Mouse (Mus musculus): ENCODE results near the gene Retreg1. TPM values are rescaled to one million over a fixed set of nuclear protein-coding genes. Genes with fewer than 3 reads are reported as not detected.
A peak's percentile ranks its signal among the peaks of the same experiment; 100 is the strongest.
"Not testable (repeated sequence)": the region's sequence is repeated elsewhere in the genome, so short reads cannot be mapped to it uniquely, and the experiment has no call there.

Retreg1 gene
- polyA plus RNA-seq, 1 experiment: 32.8 TPM

GRCm38 (mm10) chr15:25984067-25984733 lies 141.2 kb downstream of the Retreg1 start, which contains the start of gene Zfp622:
Gene Zfp622 (plus strand): TSS chr15:25984366.
- H3K4me3 ChIP-seq: peak within 1 kb of the TSS; percentile 92
- H3K79me2 ChIP-seq (ENCODE audit: control insufficient read depth, insufficient read depth): peaks cover 50% of the 10 kb centered on the region
- H3K27me3 ChIP-seq (ENCODE audit: control insufficient read depth, insufficient read depth, insufficient read length): no peaks in the 10 kb centered on the region
- H3ac ChIP-seq (ENCODE audit: control insufficient read depth, insufficient read length): peak within 1 kb of the TSS; percentile 90
- peaks cover 29% of the 10 kb centered on the region for H3K36me3 ChIP-seq (ENCODE audit: control insufficient read depth, insufficient read depth)
- peak within 1 kb of the TSS; percentile 99 for H3K4me2 ChIP-seq (ENCODE audit: low read depth)
- peak; percentile 37 for TF ChIP-seq E2F4 (IDR thresholded peaks at IDR 0.05; ENCODE audit: insufficient read depth)
- no peak for TF ChIP-seq CEBPB (IDR thresholded peaks at IDR 0.05; ENCODE audit: insufficient read depth, poor library complexity, severe bottlenecking)
- peak in 1 of 3 experiments; percentile 58 for TF ChIP-seq MYOD1 (IDR thresholded peaks at IDR 0.05; ENCODE audit: control insufficient read depth in 1 of 3, insufficient read length in 2 of 3, low read depth in 2 of 3)
- TF ChIP-seq POLR2A (IDR thresholded peaks at IDR 0.05; ENCODE audit: insufficient read length, low read depth): peak; percentile 89
- TF ChIP-seq MYOG (IDR thresholded peaks at IDR 0.05; ENCODE audit: control insufficient read depth in 1 of 3, insufficient read depth in 1 of 3, insufficient read length in 2 of 3, low read depth in 2 of 3): peak in 1 of 3 experiments; percentile 44
- no peak for TF ChIP-seq MAX (IDR thresholded peaks at IDR 0.05; ENCODE audit: low read depth)
- TF ChIP-seq TCF3 (IDR thresholded peaks at IDR 0.05; ENCODE audit: insufficient read length, low read depth): no peak
- TF ChIP-seq POLR2AphosphoS2 (IDR thresholded peaks at IDR 0.05; ENCODE audit: insufficient read length, low read depth): peak; percentile 83
- no peak for TF ChIP-seq USF1 (IDR thresholded peaks at IDR 0.05; ENCODE audit: low read depth)
- TF ChIP-seq TCF12 (IDR thresholded peaks at IDR 0.05; ENCODE audit: insufficient read depth, poor library complexity, severe bottlenecking): no peak
- TF ChIP-seq SRF (IDR thresholded peaks at IDR 0.05; ENCODE audit: control insufficient read depth, insufficient read length, low read depth): peak; percentile 68
- peak; percentile 34 for TF ChIP-seq REST (IDR thresholded peaks at IDR 0.05; ENCODE audit: insufficient read depth, insufficient read length)

DNA sequence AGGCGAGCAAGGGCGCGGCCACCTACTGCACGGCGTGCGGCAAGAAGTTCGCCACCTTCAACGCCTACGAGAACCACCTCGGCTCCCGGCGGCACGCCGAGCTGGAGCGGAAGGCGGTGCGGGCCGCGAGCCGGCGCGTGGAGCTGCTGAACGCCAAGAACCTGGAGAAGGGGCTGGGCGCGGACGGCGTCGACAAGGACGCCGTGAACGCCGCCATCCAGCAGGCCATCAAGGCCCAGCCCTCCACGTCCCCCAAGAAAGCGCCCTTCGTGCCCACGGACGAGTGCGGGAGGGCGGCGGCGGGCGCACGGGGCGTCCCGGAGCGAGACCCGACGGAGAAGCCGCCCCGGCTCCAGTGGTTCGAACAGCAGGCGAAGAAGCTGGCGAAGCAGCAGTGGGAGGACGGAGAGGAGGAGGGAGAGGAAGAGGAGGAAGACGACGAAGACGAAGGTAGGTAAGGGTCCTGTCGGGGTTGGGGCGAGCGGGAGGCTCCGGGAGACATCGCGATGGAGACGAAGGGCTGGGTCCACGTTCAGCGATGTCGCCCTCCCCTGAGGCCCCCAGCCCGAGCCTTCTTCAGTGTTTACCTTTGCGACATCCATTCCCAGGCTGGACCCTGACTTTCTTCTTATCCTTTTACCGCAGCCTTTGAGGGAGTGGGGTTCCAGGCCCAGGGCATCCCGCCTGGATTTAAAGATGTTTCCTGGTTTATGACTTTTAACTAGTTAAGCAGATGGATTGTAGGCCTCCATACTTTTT lies 141.9 kb downstream of the Retreg1 start:
- H3ac ChIP-seq (ENCODE audit: control insufficient read depth, insufficient read length): peak overlapping the region; percentile 90
- no peaks in the 10 kb centered on the region for H3K27me3 ChIP-seq (ENCODE audit: control insufficient read depth, insufficient read depth, insufficient read length)
- H3K4me2 ChIP-seq (ENCODE audit: low read depth): peak overlapping the region; percentile 99
- peaks cover 57% of the 10 kb centered on the region for H3K79me2 ChIP-seq (ENCODE audit: control insufficient read depth, insufficient read depth)
- peak overlapping the region; percentile 92 for H3K4me3 ChIP-seq
- H3K36me3 ChIP-seq (ENCODE audit: control insufficient read depth, insufficient read depth): peaks cover 36% of the 10 kb centered on the region
- no peak for TF ChIP-seq CEBPB (IDR thresholded peaks at IDR 0.05; ENCODE audit: insufficient read depth, poor library complexity, severe bottlenecking)
- peak; percentile 51 for TF ChIP-seq POLR2AphosphoS2 (IDR thresholded peaks at IDR 0.05; ENCODE audit: insufficient read length, low read depth)

DNA sequence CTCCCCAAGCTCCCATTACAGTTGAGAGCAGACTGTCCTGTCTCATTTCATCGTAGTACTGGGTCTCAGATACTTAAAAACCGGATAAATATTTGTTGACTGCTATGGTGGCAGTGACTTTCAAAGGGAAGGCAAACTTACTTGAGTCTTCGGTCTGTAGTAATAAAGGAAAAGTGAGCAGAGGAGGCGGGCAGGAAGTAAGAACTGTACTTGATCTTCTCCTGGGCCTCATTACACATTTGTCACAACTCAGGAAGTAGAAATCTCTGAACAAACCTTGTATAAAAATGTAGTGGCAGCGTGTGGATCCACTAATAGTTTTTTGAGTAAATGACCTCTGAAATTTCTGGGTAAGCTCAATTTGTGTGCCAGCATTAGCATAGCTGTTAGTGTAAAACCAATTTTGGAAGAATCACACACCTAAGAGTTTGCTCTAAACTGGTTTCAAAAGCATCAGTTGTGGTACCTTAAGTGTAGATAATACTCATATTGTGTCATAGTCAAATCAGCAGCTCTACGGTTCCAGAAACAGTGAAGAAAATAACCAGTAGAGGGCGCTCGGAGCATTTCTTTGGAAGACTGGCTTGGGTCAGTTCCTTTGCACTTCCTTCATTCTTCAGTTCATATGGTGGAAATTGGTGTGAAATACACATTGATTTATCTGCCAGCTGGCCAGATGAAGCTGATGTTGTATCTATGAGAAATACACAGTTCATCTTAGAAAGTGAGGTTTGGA lies 150.2 kb downstream of the Retreg1 start:
- peaks cover 58% of the 10 kb centered on the region for H3K79me2 ChIP-seq (ENCODE audit: control insufficient read depth, insufficient read depth)
- no peaks in the 10 kb centered on the region for H3K27me3 ChIP-seq (ENCODE audit: control insufficient read depth, insufficient read depth, insufficient read length)
- TF ChIP-seq CEBPB (IDR thresholded peaks at IDR 0.05; ENCODE audit: insufficient read depth, poor library complexity, severe bottlenecking) (no peak), TCF12 (IDR thresholded peaks at IDR 0.05; ENCODE audit: insufficient read depth, poor library complexity, severe bottlenecking) (no peak), MAX (IDR thresholded peaks at IDR 0.05; ENCODE audit: low read depth) (no peak), MYOD1 (IDR thresholded peaks at IDR 0.05; ENCODE audit: control insufficient read depth in 1 of 3, insufficient read length in 2 of 3, low read depth in 2 of 3) (no peak), POLR2AphosphoS2 (IDR thresholded peaks at IDR 0.05; ENCODE audit: insufficient read length, low read depth) (no peak), E2F4 (IDR thresholded peaks at IDR 0.05; ENCODE audit: insufficient read depth) (no peak), USF1 (IDR thresholded peaks at IDR 0.05; ENCODE audit: low read depth) (no peak), TCF3 (IDR thresholded peaks at IDR 0.05; ENCODE audit: insufficient read length, low read depth) (no peak), MYOG (IDR thresholded peaks at IDR 0.05; ENCODE audit: control insufficient read depth in 1 of 3, insufficient read depth in 1 of 3, insufficient read length in 2 of 3, low read depth in 2 of 3) (no peak), SRF (IDR thresholded peaks at IDR 0.05; ENCODE audit: control insufficient read depth, insufficient read length, low read depth) (no peak), POLR2A (IDR thresholded peaks at IDR 0.05; ENCODE audit: insufficient read length, low read depth) (no peak), REST (IDR thresholded peaks at IDR 0.05; ENCODE audit: insufficient read depth, insufficient read length) (no peak)
- no peak overlapping the region for H3ac ChIP-seq (ENCODE audit: control insufficient read depth, insufficient read length)
- no peak overlapping the region for H3K4me2 ChIP-seq (ENCODE audit: low read depth)
- H3K4me3 ChIP-seq: no peak overlapping the region
- peaks cover 95% of the 10 kb centered on the region for H3K36me3 ChIP-seq (ENCODE audit: control insufficient read depth, insufficient read depth)

GRCm38 (mm10) chr15:25995521-25995920 lies 152.5 kb downstream of the Retreg1 start:
- TF ChIP-seq MAX (IDR thresholded peaks at IDR 0.05; ENCODE audit: low read depth): no peak
- peaks cover 34% of the 10 kb centered on the region for H3K79me2 ChIP-seq (ENCODE audit: control insufficient read depth, insufficient read depth)
- H3ac ChIP-seq (ENCODE audit: control insufficient read depth, insufficient read length): no peak overlapping the region
- H3K4me3 ChIP-seq: no peak overlapping the region
- peak overlapping the region; percentile 21 for H3K4me2 ChIP-seq (ENCODE audit: low read depth)
- H3K27me3 ChIP-seq (ENCODE audit: control insufficient read depth, insufficient read depth, insufficient read length): no peaks in the 10 kb centered on the region
- peaks cover 78% of the 10 kb centered on the region for H3K36me3 ChIP-seq (ENCODE audit: control insufficient read depth, insufficient read depth)

DNA sequence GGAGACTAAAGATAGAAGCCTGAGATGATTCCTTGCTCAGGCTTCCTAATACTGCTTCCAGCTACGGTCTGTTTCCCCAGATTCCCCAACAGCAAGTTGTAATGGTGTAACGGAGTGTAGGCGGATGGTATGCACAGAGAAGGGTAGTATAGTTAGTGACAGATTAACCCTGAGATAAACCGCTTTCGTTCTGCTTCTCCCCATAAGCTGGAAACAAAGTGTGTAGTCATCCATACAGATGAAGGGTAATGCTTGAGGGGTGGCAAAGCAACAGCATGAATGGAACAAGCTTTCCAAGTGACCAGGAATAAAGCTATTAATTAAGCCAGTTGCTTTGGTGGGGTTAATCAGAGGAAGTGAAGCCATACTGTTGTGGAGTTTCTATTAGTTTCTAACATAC lies 156.6 kb downstream of the Retreg1 start:
- not testable (repeated sequence) for H3K4me2 ChIP-seq (ENCODE audit: low read depth); H3K79me2 ChIP-seq (ENCODE audit: control insufficient read depth, insufficient read depth); H3K4me3 ChIP-seq; H3ac ChIP-seq (ENCODE audit: control insufficient read depth, insufficient read length); H3K27me3 ChIP-seq (ENCODE audit: control insufficient read depth, insufficient read depth, insufficient read length)
- H3K36me3 ChIP-seq (ENCODE audit: control insufficient read depth, insufficient read depth): peaks cover 38% of the 10 kb centered on the region

All from myocyte (in vitro differentiated cells).